Mouse (Mus musculus) kidney, adult 2 months (tissue): ENCODE results near the gene 2310022A10Rik.

ENCODE experiments used
- CTCF ChIP-seq: fragments of 200-500 bp; conservative IDR thresholded peaks from 2 replicates; pipeline ENCODE4 v1.5.1; 2011; ENCODE audit warnings: low read depth, mild to moderate bottlenecking, control low read depth, low read length, moderate library complexity, mixed read lengths; ENCODE audit not compliant: insufficient read depth, insufficient read length
- POLR2A ChIP-seq: fragments of 200-500 bp; IDR thresholded peaks from one replicate; pipeline ENCODE4 v1.6.1; 2011; ENCODE audit warnings: low read depth, low read length, control low read depth

- TF ChIP-seq CTCF = no peak
- no peak for TF ChIP-seq POLR2A
These were observed 27.5 kb downstream of the 2310022A10Rik start for GRCm38 (mm10) chr7:27580380-27581174.
